Mouse (Mus musculus): Measurements from ENCODE around the gene Rusc2.

Rusc2 gene

DNA sequence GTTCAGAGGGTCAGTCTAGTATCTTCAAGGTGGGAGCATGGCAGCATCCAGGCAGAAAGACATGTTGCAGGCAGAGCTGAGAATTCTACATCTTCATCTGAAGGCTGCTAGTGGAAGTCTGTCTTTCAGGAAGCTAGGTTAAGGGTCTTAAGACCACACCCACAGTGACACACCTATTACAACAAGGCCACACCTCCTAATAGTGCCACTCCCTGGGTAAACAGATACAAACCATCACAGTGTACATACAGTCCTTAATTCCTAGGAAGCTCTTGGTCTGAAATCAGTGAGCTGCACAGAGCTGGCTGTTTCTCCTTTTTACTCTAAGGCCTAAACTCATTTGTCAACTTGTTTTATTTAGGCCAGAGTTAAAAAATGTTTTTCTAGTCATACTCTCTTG is 5.2 kb downstream of the Rusc2 start:
- DNase-seq: no peak

DNA sequence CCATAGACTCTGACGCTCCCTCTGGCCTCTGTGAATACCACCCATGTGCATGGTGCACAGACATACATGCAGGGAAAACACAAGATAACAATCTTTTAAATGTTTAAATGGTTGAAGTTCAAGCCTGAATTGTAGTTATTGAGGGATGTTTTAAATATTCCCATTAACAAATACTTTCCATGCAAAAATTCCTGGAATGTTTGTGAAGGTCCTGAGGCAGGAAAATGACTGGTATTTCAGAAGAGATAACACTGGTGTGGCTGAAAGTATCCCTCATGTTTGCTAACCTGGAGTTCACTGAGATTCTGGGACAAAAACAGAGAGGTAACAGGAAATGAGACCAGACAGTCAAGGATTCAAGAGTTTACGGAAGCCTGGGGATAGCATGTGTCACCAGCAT is 7.6 kb downstream of the Rusc2 start:
- DNase-seq: no peak

DNA sequence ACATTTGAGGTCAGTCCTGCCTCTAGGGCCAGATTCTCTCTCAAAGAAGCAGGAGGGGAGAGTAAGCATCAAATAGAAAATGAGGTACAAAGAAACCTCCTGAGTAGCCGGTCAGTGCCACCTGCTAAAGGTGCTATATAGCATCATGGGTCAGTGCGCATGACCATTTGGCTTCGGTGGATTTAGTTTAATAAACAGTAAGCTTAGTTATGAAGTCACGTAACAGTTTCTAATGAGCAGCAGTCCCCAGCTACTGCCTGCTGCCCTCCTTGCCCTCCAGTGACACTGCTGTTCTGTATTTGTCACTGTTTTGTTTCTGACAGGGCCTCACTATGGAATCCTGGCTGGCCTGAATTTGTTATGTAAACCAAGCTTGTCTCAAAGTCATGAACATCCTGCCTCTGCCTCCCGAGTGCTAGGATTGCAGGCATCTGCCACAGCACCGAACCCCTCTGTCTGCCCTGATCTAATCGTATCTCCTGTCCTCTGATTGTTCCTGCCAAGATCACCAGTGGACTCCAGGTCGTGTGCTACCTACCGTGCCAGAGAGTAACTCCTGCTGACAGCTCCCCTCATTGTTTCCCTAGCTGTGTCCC is 8.2 kb downstream of the Rusc2 start:
- no peak for DNase-seq

DNA sequence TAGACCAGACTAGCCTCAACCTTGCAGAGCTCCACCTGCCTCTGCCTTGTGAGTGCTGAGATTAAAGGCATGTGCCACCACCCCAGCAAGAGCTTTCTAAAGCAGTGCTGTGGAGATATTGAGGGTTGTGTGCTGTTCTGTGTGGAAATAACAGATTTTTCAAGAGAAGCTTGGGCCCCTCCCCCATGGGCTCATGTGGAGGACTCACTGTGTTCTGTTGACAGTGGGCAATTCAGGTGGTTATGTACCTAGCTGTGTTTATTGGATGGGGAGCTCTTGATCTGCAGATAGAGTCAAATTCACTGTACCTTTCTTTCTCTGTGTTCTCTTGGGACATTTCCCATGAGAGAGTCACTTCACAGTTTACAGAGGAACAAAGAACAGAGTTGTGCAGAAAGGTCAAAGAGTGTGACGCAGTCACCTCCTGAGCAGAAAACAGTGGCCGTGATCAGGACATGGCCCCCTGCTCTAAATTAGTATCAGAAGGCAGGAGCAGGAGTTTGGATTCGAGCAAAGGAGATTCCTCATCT is 9.8 kb downstream of the Rusc2 start:
- DNase-seq: no peak

DNA sequence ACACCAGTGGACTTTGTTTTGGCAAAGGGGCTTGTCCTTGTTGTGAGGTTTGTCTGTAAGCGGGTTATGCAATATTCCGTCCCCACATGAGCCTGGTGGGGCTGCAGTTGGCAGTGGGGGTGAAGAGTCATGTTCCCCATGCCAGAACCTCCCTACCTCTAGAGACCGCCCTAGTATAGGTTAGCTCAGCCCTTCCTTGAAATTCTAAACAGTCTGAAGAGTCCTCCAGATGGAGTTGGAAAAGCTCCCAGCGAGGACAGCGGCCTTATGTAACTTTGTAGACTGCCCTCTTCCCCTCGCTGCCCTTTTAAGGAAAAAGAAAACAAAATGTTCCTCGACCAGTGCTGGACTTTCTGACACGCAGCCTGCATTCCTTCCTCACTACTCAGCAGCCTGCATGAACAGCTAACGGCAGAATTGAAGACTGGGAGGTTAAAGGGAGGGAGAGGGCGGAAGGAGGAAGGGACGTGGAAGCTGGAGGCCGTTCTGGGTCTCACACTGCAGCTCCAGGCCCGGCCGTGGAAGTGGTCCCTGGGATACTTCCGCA is 12.6 kb downstream of the Rusc2 start:
- no peak for DNase-seq

DNA sequence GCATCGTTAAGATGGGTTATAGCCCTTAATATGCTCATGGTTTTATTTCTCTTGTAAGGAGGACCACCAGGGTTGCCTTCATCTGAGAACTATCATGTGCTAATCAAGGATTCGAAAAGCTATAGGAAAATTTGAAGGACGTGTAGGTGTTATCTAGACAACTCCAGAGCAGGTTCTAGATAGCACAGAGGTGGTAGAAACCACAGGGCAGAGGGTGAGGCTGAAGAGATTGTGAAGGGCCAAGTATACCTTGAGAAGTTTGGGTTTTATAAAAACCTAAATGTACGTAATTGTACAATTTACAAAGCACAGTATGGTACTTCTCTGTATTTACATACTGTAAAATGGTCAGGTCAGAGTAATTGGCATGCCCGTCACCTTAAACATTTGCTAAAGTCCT is 13.4 kb downstream of the Rusc2 start:
- DNase-seq: no peak

DNA sequence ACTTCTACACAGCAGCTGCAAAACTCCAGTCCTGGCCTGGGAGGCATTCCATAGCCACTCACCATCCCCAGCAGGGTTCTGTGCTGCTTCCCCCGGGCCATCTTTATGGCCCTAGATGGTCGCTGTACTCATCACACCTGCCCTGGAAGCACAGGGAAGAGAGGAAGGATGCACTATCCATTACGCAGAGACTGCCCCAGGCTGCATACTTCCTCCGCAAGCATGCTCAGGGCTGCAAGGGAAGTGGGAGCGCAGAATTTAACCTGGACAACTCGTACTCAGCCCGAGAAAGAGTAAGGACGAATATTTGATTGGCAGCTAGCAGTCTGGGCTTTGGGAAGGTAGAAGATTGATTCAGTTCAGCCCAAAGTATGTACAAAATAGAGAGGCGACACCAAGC is 14.1 kb downstream of the Rusc2 start:
- no peak for DNase-seq

DNA sequence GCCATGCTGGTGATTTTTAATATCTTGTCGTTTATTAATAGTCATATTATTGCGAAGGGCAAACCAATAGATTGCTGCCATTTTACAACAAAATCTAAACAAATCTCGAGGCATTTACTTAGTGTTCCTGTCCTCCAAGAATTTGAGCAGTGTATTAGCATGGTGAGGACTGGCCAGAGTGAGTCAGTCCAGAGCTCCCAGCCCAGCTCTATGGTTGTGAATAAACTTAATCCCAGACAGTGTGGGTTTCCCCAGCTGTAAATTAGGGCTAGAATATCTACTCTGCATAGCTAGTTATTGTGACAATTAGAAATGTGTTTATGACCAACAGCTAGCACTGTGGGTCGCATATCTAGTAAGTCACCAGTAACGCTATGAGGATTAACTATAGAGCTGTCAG is 14.6 kb downstream of the Rusc2 start:
- DNase-seq: no peak

DNA sequence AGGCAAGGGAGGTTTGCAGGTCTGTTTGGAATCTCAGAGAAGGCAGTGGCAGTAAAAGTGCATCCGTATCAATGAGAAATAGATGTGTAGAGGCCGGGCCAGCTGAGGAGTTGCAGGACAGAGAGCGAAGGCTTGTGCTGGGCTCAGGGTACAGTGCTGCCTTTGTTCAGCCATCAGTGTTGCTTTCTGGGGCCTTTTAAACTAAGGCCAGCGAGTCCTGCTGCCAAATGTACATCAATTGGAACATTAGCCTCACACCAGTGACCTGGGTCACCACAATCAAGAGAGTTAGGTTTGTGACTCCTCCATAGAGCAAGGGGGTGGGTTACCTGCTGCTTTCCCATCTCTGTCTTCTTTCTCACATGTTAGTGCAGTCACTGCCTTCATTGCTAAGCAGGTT is 16.2 kb downstream of the Rusc2 start:
- DNase-seq: no peak

DNA sequence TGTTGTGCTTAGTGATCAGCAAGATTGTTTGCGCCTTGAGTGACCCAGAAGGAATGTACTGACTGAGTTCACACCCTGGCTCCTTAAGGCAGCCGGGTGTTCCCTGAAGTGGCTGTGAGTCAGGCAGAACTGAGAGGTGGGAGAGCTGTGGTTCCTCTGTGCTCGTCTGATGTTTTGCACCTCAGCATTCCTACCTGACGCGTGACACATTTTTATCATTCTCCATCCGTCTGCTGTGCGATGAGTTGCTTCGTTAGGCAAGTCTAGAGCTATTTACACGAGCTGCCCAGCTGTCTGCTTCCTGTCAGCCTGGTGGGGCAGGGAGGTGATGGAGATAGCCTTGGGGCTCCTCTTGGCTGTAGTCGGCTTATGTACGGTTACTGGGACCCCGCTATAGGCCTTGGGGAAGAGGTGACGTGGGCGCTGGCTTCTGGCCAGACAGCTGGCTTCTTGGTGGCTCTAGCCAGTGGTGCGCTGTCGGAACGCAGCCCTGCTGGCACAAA is 17.1 kb downstream of the Rusc2 start:
- no peak for DNase-seq

DNA sequence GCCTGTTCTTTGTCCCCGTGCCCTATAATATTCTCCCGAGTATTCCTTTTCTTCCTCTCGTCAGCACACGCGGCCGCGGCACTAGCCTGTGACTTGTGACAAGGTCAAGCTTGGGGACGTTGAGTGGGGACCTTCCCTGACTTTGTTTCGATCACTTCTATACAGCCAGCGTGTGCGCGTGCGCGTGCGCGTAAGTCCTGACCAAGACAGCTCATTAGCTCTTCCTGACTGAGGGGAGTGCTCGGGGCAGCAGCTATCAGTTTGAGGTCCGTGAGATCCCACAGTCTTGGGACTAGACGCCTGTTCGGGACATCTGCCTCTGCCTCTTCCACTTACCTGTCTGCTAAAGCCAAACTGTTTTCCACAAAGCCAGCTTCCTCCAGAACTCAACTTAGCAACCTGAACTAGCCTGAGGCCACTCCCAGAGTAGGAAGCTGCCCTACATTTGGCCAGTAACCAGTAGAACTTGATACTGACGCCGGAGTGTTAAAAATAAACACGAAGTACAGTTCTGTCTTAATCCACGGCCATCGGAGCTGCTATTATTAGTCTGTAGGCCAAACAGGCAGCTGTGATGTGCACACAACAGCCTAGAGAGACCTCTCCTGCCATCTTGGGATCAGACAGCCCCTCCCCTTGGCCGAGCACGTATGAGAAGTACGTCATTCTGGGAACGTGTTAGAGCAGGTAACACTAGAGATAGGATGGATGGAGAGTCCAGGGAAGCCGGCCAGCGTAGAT is 17.8 kb downstream of the Rusc2 start:
- DNase-seq: no peak

DNA sequence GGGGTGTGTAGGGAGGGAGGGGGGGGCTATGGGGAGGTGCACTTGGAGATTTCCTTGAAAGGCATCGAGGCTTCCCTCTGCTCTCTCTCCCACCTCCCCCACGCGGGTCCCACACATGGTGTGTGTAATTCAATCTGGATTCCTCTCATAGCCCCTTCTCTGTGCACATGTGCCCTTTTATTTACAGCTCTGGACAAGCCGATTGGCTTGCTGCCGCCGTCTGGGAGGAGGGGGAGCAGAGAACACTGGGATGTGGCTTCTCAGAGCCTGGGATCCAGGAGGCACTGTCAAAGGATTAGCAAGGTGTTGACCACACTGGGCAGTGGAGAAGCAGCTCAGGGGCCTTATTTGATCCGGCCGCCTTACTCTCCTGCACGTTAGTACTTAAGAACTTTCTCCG is 19.2 kb downstream of the Rusc2 start:
- no peak for DNase-seq

DNA sequence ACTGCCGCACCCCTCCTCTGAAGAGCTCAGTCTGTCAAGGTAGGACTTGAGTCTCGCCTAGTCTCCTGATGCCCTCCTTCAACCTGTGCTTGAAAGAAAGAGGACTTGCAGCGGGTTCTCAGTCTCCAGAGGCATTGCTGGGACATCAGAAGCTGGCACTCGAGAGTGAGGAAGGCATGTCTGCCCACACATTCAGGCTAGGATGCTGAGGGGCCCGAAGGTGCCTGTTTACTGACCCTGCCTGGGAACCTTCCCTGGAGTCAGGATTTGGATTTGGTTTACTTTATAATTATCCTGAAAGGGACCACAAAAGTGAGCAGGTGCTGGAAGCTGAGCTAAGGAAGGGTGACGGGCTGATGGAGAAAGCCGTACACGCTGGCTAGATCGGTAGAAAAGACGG is 19.7 kb downstream of the Rusc2 start:
- DNase-seq: no peak

DNA sequence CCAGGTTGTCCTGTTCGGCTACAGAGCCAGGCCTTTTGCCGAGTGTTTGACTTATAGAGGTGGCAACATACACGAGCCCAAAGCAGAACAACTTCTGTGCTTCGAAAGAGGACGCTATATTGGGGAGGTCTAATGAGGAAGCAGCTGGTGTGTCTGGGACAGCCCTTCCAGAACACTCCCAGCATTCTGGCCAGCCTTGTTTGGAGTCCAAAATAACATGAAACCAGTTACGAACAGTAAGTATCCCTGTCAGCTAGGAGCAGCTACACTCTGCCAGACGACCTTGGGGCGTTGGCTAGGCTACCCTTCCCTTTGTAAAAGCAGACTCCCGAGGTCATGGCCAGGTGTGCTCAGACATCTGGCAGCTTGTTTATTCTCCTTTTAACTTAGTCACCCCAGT is 20.4 kb downstream of the Rusc2 start:
- no peak for DNase-seq

DNA sequence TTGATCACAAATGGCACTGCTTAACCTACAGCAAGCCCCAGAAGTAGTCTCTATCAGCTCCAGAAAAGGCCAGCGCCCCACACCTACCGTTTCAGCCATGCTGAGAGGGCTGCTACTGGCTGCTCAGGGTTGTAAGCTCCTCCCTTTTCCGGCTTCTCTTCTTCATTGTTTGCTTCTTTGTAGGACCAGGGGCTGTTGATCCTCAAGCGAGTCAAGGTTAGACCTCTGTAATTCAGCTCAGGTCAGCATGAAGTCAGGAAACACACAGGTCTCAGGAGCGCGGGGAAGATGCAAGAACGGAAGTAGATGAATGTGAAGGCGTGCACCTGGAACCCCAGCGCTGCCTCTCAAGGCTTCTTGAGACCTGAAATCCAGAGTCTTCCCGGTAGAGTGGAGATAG is 22.9 kb downstream of the Rusc2 start:
- DNase-seq: no peak

DNA sequence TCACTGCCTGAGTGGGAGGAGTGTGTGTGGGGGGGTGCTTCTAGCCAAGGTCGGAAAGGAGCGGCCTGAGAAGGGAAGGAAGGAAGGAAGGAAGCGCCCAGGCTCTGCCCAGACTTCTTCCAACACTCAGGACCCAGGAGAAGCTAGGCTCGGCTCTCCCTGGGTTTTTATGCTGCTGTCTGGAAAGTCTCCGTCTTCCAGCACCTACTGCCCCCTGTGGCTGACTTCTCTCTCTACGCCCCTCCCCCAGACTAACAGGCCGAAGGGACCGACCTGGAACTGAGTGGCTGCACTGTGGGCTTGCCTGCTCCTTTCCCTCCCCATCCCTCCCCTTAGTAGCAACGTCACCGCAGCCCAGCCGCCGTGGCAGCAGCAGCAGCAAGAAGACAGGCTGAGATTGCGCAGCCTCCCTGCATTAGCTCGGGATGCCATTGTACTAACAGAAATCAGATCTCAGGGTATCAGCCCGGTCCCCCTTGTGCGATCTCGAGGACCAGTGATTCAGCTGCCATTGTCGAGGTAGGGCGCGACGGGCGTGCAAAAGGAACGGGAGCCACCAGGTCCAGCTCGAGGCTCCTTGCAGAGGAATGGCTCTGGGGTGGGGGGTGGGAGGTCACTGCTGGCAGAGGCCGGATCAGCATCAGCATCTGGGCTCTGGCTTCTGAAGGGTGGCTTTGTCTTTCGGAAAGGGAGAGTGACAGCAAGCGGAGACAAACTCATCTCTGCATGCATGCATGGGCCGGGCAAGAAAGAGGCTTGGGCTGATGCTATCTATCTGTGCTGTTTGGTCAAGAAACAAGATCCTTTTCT is 24.6 kb downstream of the Rusc2 start:
- DNase-seq: no peak

DNA sequence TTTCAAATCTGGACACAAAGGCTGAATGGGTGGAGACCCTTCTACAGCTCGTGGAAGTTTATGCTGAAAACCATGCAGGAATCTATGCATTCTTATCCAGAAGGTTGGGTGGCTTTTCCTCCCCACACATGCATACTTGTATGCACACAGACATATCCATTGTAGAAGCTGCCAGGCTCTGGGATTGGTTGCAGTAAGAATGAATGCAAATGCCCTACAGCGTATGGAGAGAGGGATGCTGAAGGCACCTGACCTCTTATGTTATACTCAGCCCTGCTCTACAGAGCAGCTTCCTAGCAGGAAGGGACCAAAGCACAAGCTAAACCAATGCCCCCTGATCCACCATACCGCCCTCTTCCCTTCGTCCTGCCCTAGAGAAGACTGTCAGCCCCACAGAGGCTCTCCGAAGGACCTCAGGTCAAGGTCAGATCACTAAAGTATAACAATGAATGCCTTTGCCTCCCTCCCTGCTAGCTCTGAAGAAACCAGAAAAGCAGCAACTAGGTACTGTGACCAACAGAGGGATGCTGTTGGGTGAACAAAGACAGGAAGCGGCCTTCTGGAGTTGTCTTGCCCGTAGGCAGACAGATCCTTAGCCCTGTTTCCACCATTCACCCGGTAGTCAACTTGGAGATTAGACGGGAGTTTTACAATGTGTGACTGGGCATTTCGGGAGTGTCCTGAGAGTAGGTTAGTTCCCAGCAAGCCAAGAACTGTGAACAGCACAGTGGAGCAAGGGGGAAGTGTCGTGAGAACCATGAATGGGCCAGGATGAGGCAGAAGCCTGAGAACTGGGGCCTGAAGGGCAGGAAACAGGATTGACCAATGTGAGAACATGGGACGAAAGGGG is 25.5 kb downstream of the Rusc2 start:
- DNase-seq: no peak

DNA sequence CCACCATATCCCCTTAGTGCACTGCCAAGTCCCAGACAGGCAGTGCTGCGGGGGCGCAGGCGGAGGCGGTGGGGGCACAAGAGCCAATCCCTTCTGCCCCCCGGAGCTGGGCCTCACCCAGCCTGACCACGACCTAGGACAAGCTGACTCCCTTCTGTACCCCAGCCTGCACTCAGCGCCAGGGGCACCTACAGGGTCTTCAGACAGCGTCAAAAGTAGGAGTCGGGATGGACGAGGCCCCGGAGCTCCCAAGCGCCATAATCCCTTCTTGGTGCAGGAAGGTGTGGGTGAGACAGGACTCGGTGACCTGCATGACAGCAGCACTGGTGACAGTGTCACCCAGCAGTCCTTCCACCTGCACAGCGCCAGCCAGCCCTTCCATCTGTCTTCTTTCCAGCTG is 33.0 kb downstream of the Rusc2 start:
- no peak for DNase-seq

DNA sequence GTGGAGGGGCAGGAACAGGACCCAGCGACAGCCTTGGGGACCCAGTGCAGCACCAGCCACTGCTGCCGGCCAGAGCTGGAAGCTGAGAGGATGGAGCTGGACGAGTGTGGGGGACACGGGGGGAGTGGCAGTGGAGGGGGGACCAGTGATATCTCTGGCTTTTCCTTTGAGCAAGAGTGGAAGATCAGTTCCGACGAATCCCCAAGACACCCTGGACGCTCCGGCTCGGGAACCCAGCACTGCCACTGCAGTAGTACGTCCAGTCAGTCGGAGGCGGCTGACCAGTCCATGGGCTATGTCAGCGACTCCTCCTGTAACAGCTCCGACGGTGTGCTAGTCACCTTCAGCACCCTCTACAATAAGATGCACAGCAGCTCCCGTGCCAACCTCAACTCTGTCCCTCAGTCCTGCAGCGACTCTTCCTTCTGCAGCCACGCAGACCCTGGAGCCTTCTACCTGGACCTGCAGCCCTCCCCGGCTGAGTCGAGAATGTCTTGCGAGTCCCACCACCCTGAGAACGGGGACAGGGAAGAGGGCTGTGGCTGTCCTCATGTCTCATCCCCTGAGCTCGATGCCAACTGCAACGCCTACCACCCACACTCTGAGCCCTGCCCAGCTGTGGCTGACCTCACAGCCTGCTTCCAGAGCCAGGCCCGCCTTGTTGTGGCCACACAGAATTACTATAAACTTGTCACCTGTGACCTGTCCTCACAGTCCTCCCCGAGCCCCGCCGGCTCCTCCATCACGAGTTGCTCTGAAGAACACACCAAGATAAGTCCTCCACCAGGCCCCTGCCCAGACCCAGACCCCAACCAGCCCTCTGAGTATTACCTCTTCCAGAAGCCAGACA is 33.7 kb downstream of the Rusc2 start:
- DNase-seq: no peak

DNA sequence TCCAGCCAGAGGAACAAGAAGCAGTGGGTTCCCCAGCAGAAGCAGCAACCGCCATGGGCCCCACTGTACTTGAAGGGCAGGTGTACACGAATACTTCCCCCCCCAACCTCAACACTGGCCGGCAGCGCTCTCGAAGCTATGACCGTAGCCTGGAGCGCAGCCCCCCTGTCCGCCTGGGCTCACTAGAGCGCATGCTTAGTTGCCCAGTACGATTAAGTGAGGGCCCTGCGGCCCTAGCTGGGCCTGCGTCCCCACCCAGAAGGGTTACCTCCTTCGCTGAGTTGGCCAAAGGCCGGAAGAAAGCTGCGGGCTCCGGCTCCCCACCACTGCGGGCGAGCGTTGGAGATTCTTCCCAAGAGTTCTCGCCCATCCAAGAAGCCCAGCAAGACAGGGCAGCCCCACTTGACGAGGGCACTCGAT is 34.3 kb downstream of the Rusc2 start:
- no peak for DNase-seq
